Mouse (Mus musculus): ENCODE data around the gene Nr5a1.

- TF ChIP-seq CHD2 (IDR thresholded peaks at IDR 0.05; ENCODE audit: low read depth, low read length) (peak; percentile 63; the same call in 1 of the 2 replicates), MAFK (IDR thresholded peaks at IDR 0.05; ENCODE audit: insufficient read depth, low read depth, low read length) (no peak)
Observed at GRCm38 (mm10) chr2:38688791-38689520, 25.4 kb downstream of the Nr5a1 start.
